Mouse (Mus musculus): ENCODE results near the gene Sall1. TPM values are rescaled to one million over a fixed set of nuclear protein-coding genes. Genes with fewer than 3 reads are reported as not detected.

Sall1 gene
- polyA plus RNA-seq, 2 experiments = 8.4 to 13.6 TPM

DNA sequence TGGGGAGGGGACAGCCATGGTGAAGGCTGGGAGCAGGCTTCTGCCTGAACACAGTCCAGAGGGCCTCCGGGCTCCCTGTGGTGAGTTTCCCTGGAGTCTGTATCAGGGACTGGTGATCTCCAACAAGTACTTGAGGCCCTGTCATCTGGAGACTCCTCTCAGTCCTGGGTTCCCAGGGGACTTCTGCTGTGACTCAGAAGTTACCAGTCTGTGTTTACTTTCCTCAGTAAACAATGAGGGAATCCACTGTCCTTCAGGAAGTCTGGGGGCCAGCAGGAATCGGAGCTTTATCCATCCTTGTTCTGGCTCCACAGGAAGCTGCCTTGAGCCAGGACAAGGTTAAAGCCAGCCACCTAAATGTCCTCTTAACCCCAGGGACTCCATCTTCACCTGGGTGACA, 41.8 kb downstream of the Sall1 start:
- no peak overlapping the region for H3K27ac ChIP-seq (replicated peaks; ENCODE audit: low read depth, low read length)
- no peaks in the 10 kb centered on the region for H3K9me3 ChIP-seq (ENCODE audit: control insufficient read depth, low read length)
- H3K27me3 ChIP-seq (ENCODE audit: control insufficient read depth, insufficient read depth, low read length) = peaks cover 8% of the 10 kb centered on the region
- TF ChIP-seq POLR2A (IDR thresholded peaks at IDR 0.05; ENCODE audit: borderline replicate concordance, extremely low read depth, insufficient read depth, insufficient read length) = no peak
- H3K4me2 ChIP-seq (replicated peaks; ENCODE audit: low read depth, low read length, severe bottlenecking) = no peak overlapping the region
- no peak for DNase-seq (ENCODE audit: low spot score)
- no peak overlapping the region for H3K9ac ChIP-seq (ENCODE audit: low read depth, low read length, severe bottlenecking)
- no peak for ATAC-seq (ENCODE audit: low FRiP score, low read depth)
- H3K36me3 ChIP-seq (ENCODE audit: control insufficient read depth, insufficient read depth, low read length) = no peaks in the 10 kb centered on the region
- 66% methylated on average over 2 of the region's 2 CpGs for WGBS
- H3K4me1 ChIP-seq (ENCODE audit: control insufficient read depth, insufficient read depth, low read length) = peaks cover 11% of the 10 kb centered on the region; the same call in 1 of the 2 replicates
- H3K4me3 ChIP-seq (replicated peaks; ENCODE audit: low read length) = no peak overlapping the region

GRCm38 (mm10) chr8:88997276-88997675, 46.7 kb downstream of the Sall1 start:
- H3K27ac ChIP-seq (replicated peaks; ENCODE audit: low read depth, low read length) = no peak overlapping the region
- no peak overlapping the region for H3K4me2 ChIP-seq (replicated peaks; ENCODE audit: low read depth, low read length, severe bottlenecking)
- no peak for ATAC-seq (ENCODE audit: low FRiP score, low read depth)
- H3K36me3 ChIP-seq (ENCODE audit: control insufficient read depth, insufficient read depth, low read length) = no peaks in the 10 kb centered on the region
- H3K27me3 ChIP-seq (ENCODE audit: control insufficient read depth, insufficient read depth, low read length) = no peaks in the 10 kb centered on the region
- no peaks in the 10 kb centered on the region for H3K4me1 ChIP-seq (ENCODE audit: control insufficient read depth, insufficient read depth, low read length)
- H3K9ac ChIP-seq (ENCODE audit: low read depth, low read length, severe bottlenecking) = no peak overlapping the region
- DNase-seq (ENCODE audit: low spot score) = no peak
- TF ChIP-seq POLR2A (IDR thresholded peaks at IDR 0.05; ENCODE audit: borderline replicate concordance, extremely low read depth, insufficient read depth, insufficient read length) = no peak
- 78% methylated on average over 2 of the region's 2 CpGs for WGBS
- no peaks in the 10 kb centered on the region for H3K9me3 ChIP-seq (ENCODE audit: control insufficient read depth, low read length)
- no peak overlapping the region for H3K4me3 ChIP-seq (replicated peaks; ENCODE audit: low read length)

GRCm38 (mm10) chr8:88991780-88992509, 52.0 kb downstream of the Sall1 start:
- Histone ChIP-seq H3K27me3 (ENCODE audit: control insufficient read depth, insufficient read depth, low read length) (no peaks in the 10 kb centered on the region), H3K9me3 (ENCODE audit: control insufficient read depth, low read length) (no peaks in the 10 kb centered on the region), H3K4me2 (replicated peaks; ENCODE audit: low read depth, low read length, severe bottlenecking) (no peak overlapping the region), H3K9ac (ENCODE audit: low read depth, low read length, severe bottlenecking) (no peak overlapping the region), H3K27ac (replicated peaks; ENCODE audit: low read depth, low read length) (no peak overlapping the region), H3K4me1 (ENCODE audit: control insufficient read depth, insufficient read depth, low read length) (no peaks in the 10 kb centered on the region), H3K36me3 (ENCODE audit: control insufficient read depth, insufficient read depth, low read length) (no peaks in the 10 kb centered on the region), H3K4me3 (replicated peaks; ENCODE audit: low read length) (no peak overlapping the region)
- ATAC-seq (ENCODE audit: low FRiP score, low read depth) (no peak), DNase-seq (ENCODE audit: low spot score) (no peak)
- WGBS = 82% methylated on average over 15 of the region's 15 CpGs
- TF ChIP-seq POLR2A (IDR thresholded peaks at IDR 0.05; ENCODE audit: borderline replicate concordance, extremely low read depth, insufficient read depth, insufficient read length) = no peak

DNA sequence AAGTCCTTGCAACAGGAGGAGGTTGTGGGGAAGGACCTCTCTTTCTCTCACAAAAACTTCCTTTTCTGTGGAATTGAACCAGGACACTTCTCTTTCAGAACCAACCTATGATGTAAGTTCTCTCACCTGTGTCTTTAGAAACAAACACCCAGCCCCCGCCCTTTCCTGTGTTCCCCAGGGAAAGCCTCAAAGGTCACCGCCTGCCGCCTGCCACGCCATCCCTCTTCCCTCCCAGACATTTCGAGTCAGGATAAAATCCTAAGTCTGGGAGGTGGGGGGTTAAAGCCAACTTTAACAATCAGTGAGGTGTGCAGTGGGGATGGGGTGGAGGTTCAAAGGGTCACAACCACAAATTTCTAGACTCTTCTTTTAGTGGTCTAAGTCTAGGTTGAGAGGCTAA, 52.8 kb downstream of the Sall1 start:
- Histone ChIP-seq H3K9ac (ENCODE audit: low read depth, low read length, severe bottlenecking) (no peak overlapping the region), H3K27ac (replicated peaks; ENCODE audit: low read depth, low read length) (no peak overlapping the region), H3K4me2 (replicated peaks; ENCODE audit: low read depth, low read length, severe bottlenecking) (no peak overlapping the region), H3K4me1 (ENCODE audit: control insufficient read depth, insufficient read depth, low read length) (no peaks in the 10 kb centered on the region), H3K4me3 (replicated peaks; ENCODE audit: low read length) (no peak overlapping the region), H3K36me3 (ENCODE audit: control insufficient read depth, insufficient read depth, low read length) (no peaks in the 10 kb centered on the region), H3K9me3 (ENCODE audit: control insufficient read depth, low read length) (no peaks in the 10 kb centered on the region), H3K27me3 (ENCODE audit: control insufficient read depth, insufficient read depth, low read length) (no peaks in the 10 kb centered on the region)
- DNase-seq (ENCODE audit: low spot score) (no peak), ATAC-seq (ENCODE audit: low FRiP score, low read depth) (no peak)
- 52% methylated on average over 5 of the region's 5 CpGs for WGBS
- TF ChIP-seq POLR2A (IDR thresholded peaks at IDR 0.05; ENCODE audit: borderline replicate concordance, extremely low read depth, insufficient read depth, insufficient read length) = no peak

- WGBS = 85% methylated on average over 3 of the region's 3 CpGs
- Histone ChIP-seq H3K36me3 (ENCODE audit: control insufficient read depth, insufficient read depth, low read length) (no peaks in the 10 kb centered on the region), H3K27ac (replicated peaks; ENCODE audit: low read depth, low read length) (no peak overlapping the region), H3K4me3 (replicated peaks; ENCODE audit: low read length) (no peak overlapping the region), H3K4me2 (replicated peaks; ENCODE audit: low read depth, low read length, severe bottlenecking) (no peak overlapping the region), H3K4me1 (ENCODE audit: control insufficient read depth, insufficient read depth, low read length) (no peaks in the 10 kb centered on the region), H3K9ac (ENCODE audit: low read depth, low read length, severe bottlenecking) (no peak overlapping the region), H3K9me3 (ENCODE audit: control insufficient read depth, low read length) (no peaks in the 10 kb centered on the region), H3K27me3 (ENCODE audit: control insufficient read depth, insufficient read depth, low read length) (no peaks in the 10 kb centered on the region)
- DNase-seq (ENCODE audit: low spot score) (no peak), ATAC-seq (ENCODE audit: low FRiP score, low read depth) (no peak)
- TF ChIP-seq POLR2A (IDR thresholded peaks at IDR 0.05; ENCODE audit: borderline replicate concordance, extremely low read depth, insufficient read depth, insufficient read length) = no peak
Observed at GRCm38 (mm10) chr8:88989002-88989401, 55.0 kb downstream of the Sall1 start.

Measured in limb, embryonic 14.5 days (tissue).